Mouse (Mus musculus) cortical plate, adult 2 months (tissue): Measurements from ENCODE around the gene Tln2.

Experiments
- CTCF ChIP-seq: fragments of 200-500 bp; IDR thresholded peaks from 2 replicates; pipeline ENCODE4 v1.5.1; 2011; ENCODE audit warnings: mild to moderate bottlenecking, control low read depth, low read length; ENCODE audit not compliant: insufficient read depth; ENCODE audit errors: extremely low read depth
- POLR2A ChIP-seq: fragments of 200-500 bp; IDR thresholded peaks from 2 replicates; pipeline ENCODE4 v1.6.1; 2011; ENCODE audit warnings: mild to moderate bottlenecking, low read length, control low read depth; ENCODE audit not compliant: insufficient read depth; ENCODE audit errors: extremely low read depth

GRCm38 (mm10) chr9:67404736-67405135 lies 154.8 kb downstream of the Tln2 start:
- TF ChIP-seq CTCF (no peak), POLR2A (no peak)
